Mouse (Mus musculus): ENCODE measurements around the gene Cryga.

GRCm38 (mm10) chr1:65137560-65137959 is 34.4 kb upstream of the Cryga start:
- TF ChIP-seq TAL1 (IDR thresholded peaks at IDR 0.05; ENCODE audit: low read length) (no peak), GATA1 (IDR thresholded peaks at IDR 0.05; ENCODE audit: low read length) (no peak)
